Mouse (Mus musculus): ENCODE data around the gene Tbc1d5.
"Not testable (repeated sequence)": the region's sequence is repeated elsewhere in the genome, so short reads cannot be mapped to it uniquely, and the experiment has no call there.

The Tbc1d5 gene

DNA sequence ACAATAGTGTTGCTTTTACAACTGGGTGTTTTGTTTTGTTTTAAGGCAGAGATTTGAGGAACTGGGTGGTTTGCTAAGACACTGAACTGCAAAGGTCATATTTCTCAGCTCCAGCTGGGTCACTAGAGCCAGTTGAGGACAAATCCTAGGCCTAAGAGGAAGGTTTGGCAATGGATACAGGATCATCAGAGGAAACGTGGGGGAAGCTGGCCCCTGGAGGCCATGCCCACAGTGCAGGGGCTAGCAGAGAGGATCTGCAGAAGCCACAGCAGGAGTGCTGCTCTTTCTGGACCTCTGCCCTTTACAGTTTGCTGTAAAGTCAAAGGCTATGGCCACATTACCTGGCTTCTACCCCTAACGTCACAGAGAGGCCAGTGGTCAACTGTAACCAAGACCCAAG lies 428.3 kb downstream of the Tbc1d5 start:
- no peak for DNase-seq (ENCODE audit: low spot score)

DNA sequence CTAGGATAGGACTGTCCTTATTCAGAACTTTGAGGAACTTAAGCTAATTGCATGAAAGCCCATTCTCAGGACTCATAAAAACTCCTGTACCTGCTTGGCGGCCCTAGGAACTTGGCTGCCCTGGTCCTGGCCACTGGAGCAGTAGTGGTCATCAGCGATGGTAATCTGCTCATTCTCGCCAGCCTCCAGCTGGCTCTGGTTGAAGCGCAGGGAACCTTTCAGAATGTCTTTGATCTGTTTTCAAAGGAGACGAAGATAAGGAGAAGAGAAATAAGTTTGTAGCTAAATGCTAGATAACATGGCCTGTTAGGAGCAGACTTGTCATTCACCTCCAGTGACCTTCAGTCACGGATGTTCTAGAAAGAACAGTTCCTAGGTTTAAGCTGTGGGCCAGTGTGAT lies 437.8 kb downstream of the Tbc1d5 start:
- no peak for DNase-seq (ENCODE audit: low spot score)

DNA sequence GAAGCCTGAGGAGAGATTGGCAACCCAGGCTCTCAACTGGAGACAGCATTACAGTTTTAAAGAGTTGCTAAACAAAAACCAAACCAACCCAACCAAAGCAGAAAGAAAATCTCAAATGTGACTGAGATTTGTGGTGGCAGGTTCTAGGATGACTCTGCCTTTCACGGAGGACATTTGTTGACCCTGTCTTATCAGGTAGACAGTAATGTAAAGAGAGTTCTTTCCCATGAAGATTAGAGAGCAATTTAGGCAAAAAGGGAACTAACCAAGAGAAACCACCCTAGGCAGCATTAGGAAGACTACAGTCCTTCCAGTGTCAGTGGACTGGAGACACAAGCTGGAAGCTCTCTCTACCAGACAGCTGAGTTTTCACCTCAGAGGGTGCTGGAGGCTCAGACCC lies 438.3 kb downstream of the Tbc1d5 start:
- DNase-seq (ENCODE audit: low spot score), result no peak

DNA sequence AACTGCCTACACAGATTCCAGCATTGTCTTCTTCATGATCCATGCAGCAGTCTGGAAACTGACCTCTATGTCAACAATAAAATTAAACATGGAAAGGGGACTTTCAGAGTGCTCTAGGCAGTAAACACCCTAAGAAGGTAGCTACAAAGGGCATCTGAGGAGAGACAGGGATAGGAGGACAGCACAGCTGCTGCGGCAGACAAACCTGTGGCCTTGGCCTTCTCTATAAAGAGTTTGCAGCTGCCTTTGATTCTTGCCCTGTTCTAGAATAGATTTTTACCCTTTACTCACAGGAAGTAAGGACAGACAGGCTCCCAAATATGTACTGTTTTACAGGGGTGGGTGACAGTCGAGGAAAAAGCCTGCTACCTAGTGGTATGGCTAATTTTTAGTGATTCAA lies 440.7 kb downstream of the Tbc1d5 start:
- DNase-seq (ENCODE audit: low spot score), result no peak

DNA sequence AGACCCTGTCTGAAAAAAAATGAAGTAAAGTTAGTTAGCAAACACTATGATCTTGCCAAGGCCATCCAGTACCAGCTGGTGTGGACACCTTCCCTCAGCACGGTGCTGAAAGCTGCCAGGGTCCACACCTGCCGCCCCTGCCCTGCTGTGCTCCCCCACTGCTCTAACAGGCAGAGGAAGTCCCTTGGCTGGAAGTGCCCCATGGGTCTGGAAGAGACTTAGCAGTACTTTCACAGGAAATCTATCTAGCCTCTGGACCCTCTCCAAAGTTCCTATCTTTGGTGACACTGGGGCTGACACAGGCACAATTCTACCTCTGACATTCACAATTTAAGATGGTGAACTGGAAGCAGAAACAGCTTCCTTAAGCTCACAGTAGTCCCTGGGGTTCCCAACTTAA lies 442.1 kb downstream of the Tbc1d5 start:
- no peak for DNase-seq (ENCODE audit: low spot score)

DNA sequence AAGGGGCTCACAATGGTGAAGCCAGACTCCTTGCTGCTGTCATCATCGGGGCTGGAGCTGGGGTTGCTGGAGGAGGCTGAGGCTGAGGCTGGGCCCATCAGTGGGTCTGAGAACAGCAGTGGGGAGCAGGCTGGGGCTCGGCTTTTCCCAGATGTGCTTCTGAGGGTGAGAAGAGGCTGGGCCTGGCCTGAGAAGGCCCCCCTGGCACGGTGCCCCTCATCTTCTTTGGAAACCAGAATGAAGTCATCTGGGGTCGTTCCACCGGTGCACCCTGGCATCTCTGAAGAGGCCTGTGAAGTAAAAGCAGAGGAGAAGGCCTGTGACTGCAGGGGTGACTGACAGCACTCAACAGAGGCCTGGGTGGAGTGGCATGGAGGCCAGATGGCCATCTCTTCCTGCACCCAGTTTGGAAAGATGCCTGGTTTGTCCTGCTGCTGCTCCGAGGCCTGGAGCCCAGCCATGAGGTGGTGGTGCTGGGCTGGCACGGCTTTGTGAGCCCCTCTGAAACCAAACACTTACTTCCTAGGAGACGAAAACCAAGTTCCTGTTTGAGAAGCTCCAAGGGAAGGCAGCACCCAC lies 443.1 kb downstream of the Tbc1d5 start:
- DNase-seq (ENCODE audit: low spot score), result no peak

DNA sequence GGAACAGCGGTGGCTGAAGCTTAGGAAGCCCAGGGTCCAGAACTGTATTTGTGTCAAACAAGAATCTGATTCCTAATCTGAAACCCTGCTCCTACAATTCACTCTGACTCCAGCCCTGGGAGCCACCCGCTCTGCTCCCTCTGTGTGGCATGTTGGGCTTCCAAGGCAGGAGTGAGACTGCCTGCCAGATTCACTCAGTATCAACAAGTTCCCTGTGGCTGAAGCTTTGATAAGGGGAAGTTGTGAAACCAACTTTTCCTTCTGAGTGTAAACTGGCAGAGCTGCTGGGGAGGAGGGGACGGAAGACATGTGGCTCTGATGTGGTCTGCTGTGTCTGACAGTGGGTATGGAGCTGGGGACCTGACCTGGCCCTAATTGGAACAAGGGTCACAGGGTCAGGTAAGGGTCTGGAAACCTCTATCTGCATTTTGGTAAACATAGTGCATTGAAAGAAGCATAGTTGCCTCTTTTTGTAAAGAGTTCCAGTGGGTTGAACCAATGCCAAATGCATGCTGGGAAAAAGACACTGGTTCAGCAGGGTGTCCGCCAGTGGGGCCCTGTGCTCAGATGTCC lies 443.7 kb downstream of the Tbc1d5 start:
- peak; percentile 51 for DNase-seq (ENCODE audit: low spot score)

DNA sequence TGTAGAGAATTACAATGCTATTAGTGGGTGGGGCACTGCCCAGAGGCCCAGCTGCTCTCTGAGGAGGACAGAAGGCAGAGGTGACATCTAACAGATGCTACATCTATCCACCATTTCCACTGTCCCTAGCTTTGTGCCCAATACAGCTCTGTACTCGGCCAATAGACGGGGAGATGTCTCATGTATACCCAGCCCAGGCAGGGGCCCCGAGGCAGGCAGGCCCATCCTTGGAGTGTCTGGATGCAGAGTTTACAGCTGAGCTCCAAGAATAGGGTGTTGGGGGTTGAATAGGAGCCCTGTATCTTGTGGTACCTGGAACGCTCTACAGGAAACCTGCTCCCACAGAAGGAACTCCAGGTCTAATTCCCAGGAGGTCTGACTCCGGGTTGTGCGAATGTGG lies 444.4 kb downstream of the Tbc1d5 start:
- no peak for DNase-seq (ENCODE audit: low spot score)

DNA sequence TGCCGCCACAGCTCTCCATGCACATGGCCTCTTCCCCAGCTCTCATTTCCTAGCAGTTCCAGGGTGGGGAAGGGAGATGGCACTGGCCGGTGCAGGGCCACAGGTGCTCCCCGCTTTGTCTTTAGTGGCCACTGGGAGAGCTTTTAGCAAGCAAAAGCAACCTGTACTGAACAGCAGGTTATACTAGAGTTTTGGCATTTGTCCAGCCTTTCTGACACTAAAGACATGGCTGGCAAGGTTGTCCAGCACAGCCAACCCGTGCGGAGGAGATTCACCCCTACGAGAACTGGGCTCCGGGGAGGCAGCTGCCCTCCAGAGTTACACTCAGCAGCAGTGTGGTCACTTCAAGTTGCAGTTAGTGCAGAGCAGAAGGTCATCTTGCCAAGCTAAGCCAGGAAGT lies 445.8 kb downstream of the Tbc1d5 start:
- no peak for DNase-seq (ENCODE audit: low spot score)

DNA sequence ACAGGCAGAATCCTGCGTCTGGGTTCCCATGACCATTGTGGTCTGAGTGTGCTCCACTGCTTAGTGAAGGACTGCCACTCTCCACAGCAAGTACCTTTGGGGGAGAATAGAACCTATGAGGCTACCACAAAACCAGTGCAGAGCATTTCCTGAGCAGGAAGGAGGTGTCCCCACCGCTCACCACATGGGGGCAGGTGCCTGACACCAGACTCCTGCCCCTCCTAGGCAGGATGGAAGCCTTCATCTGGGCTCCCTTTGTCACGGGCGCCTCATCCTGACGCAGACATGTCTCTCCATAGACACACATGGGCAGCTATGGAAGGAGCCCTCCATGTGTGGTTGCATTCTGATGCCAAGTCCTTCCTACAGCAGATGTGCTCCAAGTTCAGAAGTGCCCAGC lies 447.3 kb downstream of the Tbc1d5 start:
- no peak for DNase-seq (ENCODE audit: low spot score)

DNA sequence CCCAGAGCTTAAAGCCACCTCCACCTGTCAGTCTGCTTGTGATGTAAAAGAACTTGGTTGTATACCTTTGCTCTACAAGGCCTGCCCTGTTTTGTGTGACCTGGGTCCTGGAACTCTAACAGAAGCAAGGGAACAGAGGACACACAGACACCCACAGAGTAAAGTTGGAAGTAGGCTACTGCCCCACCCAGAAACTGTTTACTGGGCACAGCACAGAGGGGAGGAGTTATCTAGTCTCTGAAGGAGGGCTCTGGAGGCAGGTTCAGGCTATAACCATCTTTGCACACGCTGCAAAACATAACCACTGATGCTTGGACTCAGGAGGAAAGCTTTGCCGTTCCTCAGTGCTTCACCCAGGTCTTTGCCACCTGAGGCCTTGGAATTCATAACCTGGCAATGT lies 448.3 kb downstream of the Tbc1d5 start:
- DNase-seq (ENCODE audit: low spot score), result no peak

DNA sequence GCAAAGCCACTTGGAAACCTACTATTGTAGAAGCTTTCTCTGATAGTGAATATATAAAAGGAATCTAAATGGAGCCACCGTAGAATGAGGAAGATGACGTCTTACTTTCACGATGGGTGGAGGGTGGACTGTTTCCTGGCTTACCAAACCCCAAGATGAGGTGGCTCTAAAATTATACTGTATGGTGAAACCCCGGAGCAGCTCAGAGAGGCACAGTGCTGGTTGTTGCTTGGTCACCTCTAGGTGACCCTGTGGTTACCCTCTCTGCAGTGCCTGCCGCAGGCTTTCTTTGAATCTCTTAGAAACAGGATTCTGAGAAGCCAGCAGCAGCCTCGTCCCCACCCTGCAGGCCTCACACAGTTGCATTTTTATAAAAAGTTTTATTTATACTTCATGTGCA lies 449.6 kb downstream of the Tbc1d5 start:
- DNase-seq (ENCODE audit: low spot score), result no peak

DNA sequence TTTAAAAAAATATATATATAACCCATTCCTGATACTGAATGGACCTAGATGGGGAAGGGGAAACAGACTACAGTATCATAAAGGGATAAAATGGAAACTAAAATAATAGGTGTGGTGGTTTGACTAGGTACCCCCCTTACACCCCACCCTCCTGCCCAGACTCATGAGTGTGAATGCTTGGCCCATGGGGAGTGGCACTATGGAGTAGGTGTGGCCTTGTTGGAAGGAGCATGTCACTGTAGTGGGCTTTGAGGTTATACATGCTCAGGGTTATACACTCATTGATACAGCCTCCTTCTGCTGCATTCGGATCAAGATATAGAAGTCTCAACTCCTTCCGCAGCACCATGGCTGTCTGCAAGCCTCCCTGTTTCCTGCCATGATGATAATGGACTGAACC lies 450.1 kb downstream of the Tbc1d5 start:
- no peak for DNase-seq (ENCODE audit: low spot score)

DNA sequence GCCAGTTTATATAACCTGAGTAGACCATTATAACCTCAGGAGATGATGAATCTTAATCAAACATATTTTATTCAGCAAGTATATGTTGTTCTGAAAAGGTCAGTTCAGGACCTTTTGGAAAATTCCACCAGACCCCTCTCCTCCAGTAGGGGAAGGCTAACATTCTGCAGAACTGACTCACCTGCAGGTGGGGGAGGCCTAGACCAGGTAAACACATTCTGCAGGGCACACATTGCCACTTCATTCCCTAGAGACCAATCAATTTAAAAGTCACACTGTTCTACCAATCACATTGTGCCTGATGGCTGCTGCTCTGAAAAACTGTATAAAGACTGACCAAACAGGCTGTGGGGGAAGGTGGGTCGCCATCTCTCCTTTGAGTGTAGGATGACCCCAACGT lies 452.9 kb downstream of the Tbc1d5 start:
- no peak for DNase-seq (ENCODE audit: low spot score)

DNA sequence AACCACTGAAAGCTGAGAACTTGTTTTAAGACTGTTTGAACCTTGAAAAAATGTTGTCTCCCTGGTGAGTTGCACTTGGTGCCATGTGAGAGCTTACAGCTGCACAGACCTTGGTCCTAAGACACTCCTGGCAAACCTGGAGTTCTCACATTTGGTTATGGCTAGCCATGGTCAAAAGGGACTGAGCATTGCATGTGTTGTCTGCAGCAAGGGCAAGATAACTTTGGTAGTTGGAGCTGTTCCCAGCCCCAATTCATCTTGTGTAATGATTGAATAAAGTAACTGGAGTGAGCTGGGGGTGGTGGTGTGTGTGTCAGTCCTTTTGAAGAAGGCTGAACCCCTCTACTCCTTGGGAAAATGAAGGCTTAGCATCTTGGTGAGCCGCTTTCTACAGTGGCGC lies 454.8 kb downstream of the Tbc1d5 start:
- peak; percentile 28 for DNase-seq (ENCODE audit: low spot score)

DNA sequence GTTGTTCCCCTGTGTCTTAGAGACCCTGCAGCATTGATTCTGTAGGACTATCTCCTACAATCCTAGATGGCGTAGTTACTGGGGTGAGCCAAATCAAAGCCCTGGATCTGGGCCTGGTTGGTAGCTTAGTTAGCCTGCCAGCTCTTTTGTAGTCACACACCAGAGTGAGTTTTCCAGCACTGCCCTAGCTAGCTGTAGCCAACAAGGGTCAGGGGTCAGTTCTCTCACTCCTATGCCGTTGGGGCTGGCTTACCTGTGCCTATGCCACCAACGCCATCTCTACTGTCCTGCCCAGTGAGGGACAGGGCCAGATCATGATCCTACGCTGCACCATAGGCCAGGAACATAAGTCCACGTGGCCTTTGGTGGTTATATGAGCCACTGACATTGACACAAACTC lies 461.6 kb downstream of the Tbc1d5 start:
- DNase-seq (ENCODE audit: low spot score), result no peak

DNA sequence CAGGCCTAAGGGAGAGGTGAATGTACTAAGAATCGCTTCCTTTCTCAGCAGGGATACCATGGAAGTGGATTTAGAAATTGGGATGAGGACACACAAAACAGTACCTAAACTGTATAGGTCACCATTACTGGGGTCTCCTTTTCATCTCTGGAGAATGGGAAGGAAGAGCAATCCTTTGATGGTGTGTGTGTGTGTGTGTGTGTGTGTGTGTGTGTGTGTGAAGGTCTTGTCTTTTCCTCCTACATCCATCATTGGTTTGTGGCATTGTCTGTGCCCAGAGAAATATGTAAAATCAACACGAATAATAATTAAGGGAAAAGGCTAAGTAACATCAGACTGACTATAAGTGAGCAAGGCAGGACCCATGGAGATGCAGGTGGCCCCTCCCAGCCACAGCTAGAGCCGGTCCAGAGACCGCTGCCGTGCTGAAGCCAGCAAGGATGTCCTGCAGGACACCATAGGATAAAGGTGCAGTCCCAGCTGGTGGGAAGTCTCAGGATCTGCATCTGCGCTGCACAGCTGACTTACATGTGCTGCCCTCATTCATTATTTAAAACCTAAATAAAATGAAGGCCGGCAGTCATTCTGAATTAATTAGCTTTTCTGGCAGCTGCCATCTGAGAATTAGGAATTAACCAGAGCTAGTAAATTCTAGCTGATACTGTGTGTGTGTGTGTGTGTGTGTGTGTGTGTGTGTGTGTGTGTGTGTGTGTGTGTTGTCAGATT lies 468.5 kb downstream of the Tbc1d5 start:
- no peak for DNase-seq (ENCODE audit: low spot score)

DNA sequence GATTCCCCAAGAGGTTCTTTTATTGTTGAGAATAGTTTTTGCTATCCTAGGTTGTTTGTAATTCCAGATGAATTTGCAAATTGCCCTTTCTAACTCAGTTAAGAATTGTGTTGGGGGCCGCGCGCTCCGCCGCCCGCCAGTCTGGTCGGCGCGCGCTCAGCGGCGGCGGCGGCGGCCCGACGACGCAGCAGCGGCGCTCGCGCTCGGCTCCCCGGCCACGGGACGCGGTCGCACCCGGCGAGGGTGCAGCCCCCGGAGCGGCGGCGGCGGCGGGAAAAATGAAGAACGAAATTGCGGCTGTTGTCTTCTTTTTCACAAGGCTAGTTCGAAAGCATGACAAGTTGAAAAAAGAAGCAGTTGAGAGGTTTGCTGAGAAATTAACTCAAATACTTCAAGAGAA lies 480.7 kb downstream of the Tbc1d5 start:
- not testable (repeated sequence) for DNase-seq (ENCODE audit: low spot score)

DNA sequence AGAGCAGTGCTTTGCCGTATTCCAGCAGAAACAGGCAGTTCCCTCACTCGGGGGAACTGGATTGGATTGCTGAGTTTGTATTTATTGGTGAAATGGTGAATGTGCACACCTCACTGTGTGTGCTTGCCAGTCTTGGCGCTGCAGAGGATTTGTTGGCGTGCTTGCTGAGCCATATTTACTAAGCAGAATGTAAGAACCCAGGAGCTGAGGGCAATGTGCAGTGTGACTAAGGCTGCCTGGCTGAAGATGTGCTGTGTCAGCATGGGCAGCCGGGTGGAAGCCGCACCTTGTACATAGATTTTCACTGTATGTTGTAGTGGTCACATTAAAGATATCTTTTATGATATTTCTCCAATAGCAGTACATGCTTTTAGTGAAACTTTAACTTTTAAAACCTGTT lies 491.0 kb downstream of the Tbc1d5 start:
- DNase-seq (ENCODE audit: low spot score), result no peak

DNA sequence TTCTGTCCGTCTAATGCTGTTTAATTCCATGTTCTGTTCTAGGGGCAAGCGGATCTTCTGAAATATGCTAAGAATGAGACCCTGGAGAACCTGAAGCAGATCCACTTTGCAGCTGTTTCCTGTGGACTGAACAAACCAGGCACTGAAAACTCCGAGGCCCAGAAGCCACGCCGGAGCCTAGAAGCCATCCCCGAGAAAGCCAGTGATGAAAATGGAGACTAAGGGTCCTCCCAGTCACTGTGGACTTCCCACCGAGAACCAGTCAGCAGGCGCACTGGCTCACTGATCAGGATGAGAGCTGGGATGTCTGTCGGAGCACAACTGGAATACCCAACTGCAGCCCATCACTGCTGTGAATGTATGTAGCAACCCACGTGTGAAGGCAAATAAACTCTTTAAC lies 491.5 kb downstream of the Tbc1d5 start:
- DNase-seq (ENCODE audit: low spot score), result no peak

DNA sequence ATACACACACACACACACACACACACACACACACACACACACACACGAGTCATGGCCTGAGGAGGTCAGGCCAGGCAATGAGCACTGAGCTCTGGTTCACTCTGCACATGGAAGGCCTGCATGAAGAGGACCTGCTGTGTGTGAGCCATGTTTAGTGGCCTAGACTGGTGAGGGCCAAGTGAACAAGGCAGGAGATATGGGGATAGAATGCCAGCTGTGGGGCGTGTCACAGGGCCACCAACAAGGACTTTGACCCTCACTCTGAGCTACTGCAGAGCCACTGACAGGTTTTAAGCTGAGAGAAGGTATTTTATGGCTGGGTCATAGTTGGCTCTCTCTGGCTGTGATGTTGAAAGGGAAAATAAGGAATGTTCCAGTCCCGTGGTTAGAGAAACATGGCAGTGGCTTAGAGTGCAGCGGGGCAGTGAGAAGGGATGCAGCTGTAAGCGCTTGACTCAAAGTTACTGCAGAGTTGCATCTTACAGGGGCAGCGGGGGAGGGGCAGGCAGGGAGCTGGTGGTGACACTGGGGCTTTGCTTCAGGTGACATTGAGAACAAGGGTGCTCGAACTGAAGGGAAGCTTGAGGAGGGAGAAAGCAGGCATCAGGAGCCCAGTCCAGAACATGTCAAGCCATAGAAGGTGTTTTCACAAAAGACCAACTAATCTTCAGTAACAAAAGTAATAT lies 494.0 kb downstream of the Tbc1d5 start:
- DNase-seq (ENCODE audit: low spot score), result no peak
